Mouse (Mus musculus) B cell, adult 2 months (primary cell): ENCODE data around the gene Zfp541.
A peak's percentile ranks its signal among the peaks of the same experiment; 100 is the strongest.

ENCODE experiments used
- DNase-seq, 2 experiments: peaks; one replicate each; pipeline ENCODE4 v3.0.0; 2022

Gene Zfp541

DNA sequence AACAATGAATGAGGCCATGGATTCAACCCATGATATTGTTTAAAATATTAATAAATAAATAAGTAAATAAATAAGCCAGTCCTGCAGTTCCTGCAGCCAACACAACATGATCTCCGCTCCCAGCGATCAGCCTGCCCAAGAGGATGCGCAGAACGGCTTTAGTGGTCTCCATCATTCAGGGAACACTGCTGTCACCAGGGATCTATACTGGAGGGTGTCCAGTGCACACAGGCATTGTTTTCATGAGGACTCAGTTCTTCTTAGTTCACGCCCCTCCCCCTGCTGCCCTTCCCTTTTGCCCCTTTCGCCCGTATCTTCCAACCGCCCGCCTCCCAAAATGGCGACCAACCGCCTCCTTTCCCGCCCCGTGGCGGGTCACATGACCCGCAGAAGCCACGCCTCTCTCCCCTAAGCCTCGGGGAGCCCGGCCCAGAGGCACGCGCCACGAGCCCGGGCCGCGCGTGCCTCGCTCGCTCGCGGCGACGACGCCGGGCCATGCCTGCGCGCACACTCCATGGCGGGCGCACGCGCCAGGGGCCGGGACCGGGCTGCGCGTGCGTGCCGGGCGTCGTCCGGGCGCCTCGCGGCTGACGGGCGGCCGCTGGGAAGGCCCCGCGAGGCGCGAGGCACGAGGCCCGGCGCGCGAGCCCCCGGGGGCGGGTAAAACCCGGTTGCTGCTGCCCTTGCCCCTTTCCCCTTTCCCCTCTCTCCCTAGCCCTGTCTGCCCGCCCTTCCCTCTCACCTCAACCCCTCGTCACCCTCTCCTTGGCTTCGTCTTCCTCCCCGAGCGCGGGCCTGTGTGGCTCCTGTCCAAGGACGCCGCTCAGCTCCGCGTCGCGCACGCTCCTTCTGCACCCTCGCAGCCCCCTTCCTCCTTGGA, at the start of gene Zfp541:
TSS of gene Zfp541 (plus strand) at position 596 of the 880 bp plus-strand sequence.
- DNase-seq = no peak

DNA sequence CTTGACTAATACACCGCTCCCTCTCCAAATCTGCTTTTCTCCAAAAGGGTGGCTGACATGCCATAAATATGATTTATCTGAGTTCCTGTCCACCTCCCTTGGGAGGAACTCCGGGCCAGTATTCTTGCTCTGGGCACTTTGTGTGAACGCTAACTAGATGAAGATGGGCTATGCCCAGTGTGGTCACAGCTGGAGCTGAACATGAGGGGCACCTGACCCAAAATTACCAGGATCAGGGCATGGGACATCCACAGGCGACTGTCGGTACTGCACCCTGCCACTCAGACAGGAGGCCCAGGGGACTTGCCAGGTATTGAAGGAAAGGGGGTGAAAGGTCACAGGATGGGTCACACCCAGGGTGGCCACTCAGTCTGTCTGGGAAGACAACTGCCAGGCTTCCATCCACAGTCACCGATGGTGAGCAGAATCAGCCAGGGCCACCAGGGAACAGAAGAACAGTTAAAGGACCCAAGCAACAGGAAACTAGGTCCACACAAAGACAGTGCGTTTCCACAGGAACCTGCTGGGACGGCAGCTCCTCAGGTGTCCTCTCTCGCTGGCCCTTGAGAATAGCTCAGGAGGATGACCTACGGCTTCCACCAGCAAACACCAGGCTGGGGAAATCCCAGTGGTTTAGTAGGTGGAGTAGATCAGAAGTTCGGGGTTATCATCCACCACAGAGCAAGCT, 48.9 kb upstream of the Zfp541 start:
- DNase-seq = peak; percentile 68 to 70

DNA sequence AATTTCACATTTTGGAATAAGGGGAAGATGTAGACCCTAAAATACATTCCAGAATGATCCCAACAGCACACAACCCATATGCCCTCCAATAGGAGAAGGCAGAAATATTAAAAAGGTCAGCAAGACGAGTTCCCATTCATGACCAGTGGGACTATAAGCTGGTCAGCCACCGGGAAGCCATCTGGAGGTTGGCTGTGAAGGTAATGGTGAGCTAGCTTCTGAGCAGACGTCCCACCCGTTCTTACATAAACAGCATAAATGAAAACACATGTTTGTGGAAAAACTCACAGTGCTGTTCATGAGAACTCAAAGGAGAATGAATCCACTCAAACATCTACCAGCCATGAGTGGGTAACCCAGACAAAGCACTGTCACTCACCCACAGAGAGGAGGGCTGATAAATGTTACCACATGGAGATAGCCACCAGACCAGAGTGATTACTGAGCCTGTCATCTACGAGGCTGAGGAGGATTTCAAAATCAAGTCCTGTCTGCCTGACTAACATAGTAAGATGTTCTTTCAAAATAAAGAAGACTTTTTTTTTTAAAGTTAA, 47.8 kb upstream of the Zfp541 start:
- no peak for DNase-seq

DNA sequence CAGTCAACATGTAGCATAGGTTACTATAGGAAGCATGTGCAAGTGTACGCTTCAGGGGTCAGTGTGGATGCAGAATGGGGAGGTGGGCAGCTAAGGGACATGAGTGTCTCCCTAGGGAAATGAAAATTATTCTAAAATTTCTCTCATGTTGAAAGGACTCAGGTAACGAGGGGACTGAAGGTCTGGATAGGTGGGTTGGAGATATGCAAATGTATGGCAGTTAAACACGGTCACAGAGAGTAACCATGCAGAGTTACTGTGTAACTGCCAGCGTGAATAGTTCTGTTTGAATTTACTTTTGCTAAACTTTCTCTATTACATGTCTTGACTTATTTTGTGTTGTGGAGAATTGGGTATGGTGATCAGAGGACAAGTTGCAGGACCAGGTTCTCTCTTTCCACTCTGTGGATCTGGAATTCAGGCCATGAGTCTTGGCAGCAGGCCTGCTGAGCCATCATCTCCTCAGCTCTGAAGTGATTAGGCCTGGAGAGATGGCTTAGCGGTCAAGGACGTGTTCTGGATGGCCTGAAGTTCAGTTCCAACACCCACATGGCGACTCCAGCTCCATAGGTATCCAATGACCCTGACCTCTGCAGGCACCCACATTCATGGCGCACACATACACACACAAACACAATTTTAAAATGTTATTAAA, 47.0 kb upstream of the Zfp541 start:
- DNase-seq = peak in 1 of 2 experiments; percentile 26

DNA sequence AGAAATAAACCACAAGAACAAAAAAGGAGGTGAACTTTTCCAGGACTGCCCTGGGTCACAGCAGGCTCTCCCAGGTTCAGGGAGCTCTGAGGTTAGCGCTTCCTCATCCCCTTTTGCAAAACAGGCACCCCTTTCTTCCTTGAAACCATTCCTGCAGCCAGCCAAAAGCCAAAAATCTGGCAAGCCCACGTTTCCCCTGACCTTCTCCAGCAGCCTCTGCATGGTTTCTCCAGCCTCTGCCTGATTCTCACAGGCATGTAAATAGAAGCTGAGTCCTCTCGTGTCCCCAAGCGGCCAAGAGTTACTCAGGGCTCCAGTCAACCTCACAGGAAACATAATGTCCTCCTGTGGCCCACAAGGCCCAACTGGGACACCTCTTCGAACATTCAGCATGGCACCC, 46.2 kb upstream of the Zfp541 start:
- peak in 1 of 2 experiments; percentile 11 for DNase-seq

DNA sequence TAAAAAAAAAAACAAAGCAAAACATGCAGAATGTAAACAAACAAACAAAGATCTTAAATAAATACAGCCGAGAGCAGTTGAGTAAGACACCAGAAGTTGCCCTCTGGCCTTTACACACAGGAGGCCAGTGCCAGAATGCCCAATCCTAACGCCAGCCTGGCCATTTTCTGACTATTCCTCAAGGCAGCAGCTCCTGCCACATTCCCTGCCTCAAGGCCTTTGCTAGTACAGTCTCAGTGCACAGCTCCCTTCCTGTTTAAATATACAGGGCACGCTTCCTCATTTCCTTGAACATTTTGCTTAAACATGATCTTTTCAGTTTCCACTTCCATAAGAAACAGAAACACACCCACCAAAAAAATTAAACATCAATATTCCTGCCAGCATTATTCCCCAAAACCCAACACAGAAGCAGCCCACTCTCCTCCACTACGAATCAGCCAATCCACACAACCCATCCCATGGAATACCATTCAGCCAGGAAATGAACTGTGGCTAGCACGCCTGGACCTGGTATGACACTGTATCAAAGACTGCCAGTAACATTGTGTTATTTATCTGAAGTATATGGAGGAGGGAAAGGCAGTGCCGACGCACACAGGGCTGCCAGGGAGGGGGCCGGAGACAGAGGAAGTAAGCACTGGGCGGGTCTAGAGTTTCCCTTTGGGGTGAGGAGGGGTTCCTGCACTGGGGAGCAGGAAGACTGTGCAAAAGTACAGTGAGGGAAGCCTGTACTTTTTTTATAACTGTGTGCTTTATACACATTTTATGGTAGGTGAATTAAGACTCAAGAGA, 43.4 kb upstream of the Zfp541 start:
- peak; percentile 67 to 75 for DNase-seq

DNA sequence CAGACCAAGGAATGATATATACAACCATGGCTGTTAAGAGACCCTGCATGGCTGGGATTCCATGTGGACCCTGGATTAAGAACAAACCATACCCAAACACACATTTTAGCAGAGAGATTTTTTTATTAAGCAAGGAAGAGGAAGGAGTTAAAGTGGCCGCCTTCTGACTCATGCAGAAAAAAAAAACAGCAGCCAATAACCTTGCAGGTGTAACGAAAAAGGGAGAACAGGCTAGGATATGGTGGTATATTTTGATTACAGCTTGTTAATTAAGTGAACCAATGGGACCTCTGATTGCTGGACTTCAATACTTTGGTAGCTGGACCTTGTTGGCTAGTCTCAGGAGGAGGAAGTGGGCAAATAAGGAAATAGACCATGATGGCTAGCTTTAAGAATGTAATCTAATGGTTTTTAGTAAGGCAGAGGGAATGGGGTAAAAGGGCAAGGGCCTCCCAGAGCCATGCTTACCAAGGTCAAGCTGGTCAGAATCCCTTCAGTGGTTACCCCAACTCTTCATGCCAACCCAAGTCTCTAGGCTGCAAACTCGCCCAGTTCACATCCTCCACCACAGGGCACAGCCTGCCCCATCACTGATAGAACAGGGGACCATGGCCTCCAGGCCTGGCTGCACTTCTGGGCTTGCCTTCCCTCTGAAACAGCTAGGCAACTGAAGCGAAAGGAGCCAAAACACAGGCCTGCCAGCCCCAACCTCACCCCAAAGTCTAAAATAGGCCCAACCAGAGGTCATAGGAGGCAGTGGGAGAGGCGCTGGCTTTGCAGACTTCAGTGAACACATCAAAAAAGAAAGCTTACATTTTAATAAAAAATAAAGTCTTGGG, 42.1 kb upstream of the Zfp541 start:
- no peak for DNase-seq

DNA sequence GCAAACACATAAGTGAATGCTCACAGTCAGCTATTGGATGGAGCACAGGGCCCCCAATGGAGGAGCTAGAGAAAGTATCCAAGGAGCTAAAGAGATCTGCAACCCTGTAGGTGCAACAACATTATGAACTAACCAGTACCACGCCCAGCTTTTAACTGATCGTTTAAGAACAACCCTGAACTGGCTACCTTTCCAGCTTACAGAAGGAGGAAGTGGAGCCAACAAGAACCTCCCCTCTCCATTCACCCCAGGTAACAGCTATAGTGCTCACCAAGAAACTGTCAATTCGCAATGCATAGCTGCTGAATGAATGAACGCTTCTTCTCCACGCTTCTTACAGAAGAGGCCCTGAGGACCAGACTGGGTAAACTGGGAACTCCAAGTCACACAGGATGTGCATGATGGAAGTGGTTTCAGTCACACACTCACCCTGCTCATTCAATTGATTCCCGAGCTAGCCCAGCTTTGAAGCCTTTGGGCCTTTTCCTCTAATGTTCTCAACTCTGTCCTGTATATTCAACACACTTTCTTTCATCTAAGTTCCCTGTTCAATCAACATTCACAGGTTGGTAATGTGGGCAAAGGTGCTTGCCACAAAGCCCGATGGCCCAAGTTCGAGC, 36.9 kb upstream of the Zfp541 start:
- no peak for DNase-seq

DNA sequence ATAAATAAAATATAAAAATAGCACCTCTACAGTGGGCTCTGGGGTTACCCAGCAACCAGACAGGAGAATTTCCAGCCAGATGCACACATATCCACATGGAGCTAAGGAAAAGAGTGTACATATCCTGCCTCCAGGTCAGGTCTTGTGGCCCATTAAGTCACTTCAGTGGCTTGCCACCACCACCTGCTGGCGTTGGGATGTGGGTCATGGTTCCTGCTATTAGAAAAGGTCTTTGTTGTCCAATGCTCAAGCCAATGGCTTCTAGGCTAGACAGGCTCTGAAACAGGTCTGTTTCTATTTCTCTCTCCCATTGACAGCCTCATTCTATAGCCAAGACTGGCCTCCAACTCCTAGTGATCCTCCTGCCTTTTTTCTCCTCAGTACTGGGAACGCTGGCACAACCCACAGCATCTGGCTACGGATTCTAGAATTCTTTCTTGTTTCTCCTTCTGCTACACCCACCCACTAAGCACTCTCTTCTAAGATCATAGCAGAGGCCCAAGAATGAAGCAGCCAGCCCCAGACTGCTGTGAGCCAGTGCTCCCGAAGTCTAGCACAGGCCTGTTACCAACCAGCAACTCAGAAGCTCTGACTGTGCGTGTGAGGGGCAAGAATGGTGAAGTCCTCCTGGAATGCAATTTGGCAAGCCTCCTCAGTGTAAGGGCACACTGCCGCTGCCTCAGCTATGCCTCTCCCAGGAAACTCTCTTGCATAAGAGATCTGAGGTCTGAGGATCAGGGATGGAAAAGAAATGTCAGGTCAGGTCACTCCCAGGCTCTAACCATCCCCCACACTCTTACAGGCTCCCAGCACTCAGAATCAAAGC, 33.3 kb upstream of the Zfp541 start:
- DNase-seq = no peak

DNA sequence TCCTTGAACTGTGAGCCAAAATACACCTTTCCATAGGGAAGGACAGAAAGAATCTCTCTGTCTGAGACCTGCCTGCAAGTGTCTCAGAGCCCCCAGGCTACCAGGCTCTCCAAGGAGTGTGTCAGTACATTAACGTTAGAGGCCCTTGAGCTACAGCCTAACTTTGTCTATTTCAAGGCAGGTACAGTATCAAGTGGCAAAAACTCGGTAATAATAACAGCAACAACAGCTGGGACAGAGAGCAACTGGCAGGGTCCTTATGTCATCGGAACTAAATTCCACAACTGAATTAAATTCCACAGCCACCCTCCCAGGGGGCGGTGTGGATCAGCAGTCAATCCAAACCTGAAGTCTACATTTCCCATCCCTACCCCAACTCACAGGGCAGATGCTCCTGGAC, 30.5 kb upstream of the Zfp541 start:
- no peak for DNase-seq

DNA sequence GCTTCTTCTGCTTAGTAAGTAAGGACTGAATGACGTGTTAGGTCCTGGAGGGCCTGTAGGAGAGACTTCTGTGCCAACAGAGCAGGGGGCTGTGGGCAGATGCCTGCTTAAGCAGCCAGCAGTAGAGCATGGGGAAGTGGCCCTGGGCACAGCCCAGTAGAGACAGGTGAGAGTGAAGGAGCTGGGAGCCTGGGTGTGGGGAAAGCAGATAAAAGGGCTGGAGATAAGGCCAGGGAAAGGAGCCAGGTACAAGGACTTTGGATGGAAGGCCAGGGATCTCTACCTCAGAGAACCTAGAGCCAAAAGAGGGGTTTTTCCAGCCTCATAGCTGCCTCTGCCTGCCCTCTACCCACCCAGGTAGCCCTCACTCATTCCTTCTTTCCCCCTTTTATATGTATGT, 28.6 kb upstream of the Zfp541 start:
- DNase-seq = no peak

DNA sequence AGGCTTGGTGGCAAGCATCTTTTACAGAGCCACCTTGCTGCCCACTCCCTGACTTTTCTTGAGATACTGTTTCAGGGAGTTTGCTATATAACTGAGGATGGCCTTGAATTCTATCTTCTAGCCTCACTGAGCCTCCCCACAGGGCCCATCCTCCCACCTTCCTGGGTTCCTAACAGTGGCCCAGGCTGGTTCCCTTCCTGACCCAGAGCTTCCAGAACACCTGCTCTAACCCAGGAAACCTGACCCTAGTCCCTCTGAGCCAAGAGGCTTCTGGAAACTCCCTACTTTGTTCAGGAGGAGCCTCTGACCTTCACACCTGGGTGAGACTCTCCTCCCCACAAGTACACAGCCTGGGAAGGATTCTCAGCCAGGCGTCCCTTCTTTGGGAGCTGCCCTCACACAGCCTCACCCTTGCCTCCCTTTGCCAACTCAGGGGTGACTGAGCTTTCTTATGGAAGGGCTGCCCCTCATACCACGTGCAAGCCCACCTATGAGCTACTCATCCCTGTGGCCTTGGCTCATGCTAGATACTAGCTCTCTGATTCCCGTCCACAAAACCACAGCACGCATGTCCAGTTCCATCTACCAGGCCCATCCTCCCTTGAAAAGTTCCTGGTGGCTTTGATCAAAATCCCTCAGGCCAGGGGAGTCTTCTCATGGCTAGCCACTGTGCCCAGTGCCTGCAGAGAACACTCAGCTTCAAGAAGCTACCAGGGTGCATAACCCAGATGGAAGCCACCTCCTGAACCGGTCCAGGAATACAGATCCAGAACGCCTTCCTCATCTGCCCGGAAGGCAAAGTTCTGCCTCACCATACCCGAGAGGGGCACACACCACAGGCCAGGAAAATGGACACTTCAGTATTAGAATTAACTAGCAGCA, 27.8 kb upstream of the Zfp541 start:
- DNase-seq = no peak

DNA sequence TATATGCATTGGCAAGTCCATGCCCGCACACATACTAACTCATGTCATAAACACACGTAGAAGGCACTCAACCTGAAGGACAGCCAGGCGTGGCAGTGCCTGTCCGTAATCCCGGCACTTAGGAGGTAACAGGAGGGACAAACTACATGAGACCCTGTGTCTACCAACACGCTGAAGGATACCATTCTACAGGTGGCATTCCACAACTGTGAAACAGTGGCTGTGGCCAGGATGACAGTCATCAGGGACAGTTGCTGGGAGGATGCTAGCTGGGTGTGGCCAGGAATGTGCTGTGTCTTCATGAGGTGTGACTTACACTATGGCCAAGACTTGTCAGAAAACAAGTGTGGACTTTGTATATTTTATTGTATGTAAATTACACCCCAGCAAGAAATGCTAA, 24.6 kb upstream of the Zfp541 start:
- DNase-seq = no peak

DNA sequence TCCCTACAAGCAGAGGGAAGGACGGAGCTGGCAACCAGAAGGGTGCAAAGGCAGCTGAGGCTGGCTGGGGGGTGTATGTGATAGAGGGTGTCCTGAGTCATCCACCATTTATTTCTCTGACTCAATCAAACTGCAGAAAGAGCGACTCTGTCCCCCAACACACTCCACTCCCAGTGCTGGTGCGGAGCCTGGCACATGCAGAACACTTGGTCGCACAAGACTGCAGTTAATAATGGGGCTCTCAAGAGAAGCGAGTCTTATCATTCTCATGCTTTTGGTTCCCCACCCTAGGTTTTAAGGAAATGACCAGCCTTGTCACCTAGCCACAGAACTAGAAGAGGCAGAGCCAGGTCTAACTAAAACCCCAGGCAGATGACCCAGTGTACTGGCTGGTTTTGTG, 22.3 kb upstream of the Zfp541 start:
- DNase-seq = no peak

DNA sequence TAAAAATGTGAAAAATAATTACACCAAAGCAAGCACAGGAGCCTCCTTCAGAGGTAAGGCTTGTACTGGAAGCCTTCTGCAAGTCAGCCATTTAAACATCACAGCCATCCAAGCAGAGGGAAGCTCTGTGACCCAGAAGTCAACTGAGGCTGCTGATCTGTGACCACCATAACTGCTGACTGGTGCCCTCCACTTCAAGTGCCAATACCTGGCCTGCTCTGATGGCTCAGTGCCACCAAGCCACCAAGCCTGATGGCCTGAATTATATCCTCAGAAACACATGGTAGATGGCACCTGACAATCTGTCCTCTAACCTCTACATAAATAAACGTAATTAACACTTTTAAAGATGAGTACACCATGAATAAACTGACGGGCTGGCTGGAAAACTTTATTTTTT, 20.4 kb upstream of the Zfp541 start:
- DNase-seq = no peak

DNA sequence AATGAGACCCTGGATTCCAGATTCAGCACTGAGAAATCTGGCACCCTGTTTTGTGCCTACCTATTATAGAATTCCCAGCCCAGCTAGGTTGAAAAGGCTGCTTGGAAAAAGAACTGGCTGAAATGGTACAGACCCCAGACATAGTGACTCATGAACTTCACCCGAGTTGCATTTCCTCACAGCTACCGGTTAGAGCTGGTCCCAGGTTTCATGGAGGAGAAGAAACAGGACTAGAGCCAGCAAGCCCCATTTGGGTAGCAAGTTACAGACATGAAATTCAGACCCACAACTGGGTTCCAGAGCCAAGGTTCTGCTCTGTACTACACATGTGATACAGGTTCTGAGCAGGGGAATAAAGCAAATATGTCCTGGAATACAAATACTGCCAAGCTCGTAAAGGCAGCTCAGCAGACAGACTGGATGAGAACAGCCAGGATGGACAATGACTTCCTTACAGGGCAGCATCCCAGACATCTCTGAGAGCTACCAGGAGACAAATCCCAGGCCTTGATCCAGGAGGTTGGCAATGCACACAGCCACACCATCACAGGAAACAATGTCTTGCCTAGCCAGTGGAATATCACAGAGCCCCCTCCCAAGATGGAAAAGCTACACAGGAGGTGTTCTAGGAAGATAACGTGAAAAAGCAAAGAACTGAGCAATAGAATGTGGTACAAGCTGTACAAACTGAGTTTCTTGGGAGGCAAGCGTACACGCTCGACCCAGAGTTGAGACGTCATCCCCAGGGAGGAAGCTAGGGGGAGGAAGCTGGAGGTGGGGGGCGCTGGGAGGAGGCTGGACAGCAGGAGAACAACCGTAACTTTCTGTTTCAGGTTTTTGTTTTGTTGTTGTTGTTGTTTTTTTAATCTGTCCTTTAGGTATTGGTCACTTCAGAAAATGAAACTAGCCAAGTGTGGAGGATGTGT, 18.5 kb upstream of the Zfp541 start:
- DNase-seq = no peak

DNA sequence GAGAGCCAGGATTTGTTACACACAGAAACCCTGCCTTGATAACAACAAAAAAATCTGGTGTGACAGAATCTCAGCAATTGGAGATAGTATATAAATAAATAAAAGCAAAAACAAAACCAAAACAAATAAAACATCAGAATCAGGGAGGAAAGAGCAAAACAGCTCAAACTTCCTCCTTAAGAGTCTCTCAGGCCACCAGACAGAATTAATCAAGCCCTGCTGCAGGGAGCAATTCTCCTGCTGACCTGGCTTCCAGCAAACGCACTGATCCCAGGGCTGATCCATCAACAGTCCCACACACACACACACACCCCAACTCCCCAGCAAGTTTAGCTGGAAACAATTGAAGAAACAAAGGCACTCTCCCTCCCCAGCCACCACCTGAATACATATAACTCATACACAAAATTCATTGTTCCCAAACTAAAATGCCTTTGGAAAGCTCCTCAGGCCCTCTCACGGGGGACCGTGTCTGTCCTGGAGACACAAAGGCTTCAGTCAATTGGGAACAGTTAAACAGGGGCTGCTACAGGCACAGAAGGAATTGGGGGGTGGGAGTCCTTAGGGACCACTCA, 17.7 kb upstream of the Zfp541 start:
- DNase-seq = no peak

DNA sequence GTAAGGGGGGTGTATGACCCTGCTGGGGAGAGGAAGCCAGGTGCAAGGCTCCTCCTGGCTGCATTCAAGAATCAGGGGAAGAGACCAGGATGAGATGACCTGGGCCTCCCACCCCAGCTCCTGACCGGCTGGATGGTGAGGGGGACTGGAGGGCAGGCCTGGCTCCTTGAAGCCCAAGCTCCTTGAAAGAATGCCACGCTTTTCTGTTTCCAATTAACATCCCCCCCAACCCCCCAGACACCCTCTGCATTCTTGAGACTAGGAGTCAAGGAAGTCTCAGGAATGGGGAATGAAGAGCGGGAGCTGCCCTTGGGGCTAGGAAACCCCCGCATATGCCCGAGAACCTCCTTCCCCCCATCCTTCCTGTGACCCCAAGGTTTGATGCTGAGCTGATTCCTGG, 17.1 kb upstream of the Zfp541 start:
- DNase-seq = no peak
